Mouse (Mus musculus) heart, postnatal 10 days (tissue): ENCODE results near the gene Vmn1r3. TPM values are rescaled to one million over a fixed set of nuclear protein-coding genes. Genes with fewer than 3 reads are reported as not detected.
"Not testable (repeated sequence)": the region's sequence is repeated elsewhere in the genome, so short reads cannot be mapped to it uniquely, and the experiment has no call there.

Experiments used
- DNase-seq, 2 experiments: peaks; one replicate each; pipeline ENCODE4 v3.0.0; 2021
- intact Hi-C: fragments of 180-260 bp; cut with DNase I; formaldehyde crosslinking; loops from one replicate; pipeline ENCODE4 v1.15.1; 2025
- total RNA-seq, 2 experiments: library from RNA; stranded (reverse); gene quantifications; 2 replicates each; pipeline ENCODE4 v1.2.3; 2021

The Vmn1r3 gene
- total RNA-seq, 2 experiments from 2014 or later: not detected

DNA sequence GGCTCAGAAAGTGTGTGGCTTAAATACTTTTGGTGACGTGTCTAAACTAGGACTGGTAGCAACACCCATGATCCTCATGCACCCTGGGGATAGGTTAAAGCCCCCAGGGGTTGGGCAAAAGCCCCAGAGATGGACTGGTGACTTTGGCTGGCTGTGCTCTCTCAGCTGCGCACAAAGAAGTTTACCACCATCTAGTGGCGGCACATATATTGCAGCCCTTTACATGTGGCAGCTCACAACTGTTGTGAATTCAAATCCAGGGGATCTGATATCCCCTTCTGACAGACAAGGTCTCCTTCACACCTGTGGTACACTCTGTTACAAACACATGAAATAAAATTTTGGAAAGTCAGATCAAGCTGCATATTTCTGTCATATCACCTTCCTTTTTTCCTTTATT lies 37.2 kb downstream of the Vmn1r3 start:
- intact Hi-C loops, DNase-seq: not testable (repeated sequence)

Other genes with a start within 250 kb of the Vmn1r3 start
- gene Vmn1r2, start 18.0 kb downstream of the Vmn1r3 start, total RNA-seq: not detected